Mouse (Mus musculus) embryonic facial prominence, embryonic 11.5 days (tissue): ENCODE results near the gene Tnni3k. TPM values are rescaled to one million over a fixed set of nuclear protein-coding genes. Genes with fewer than 3 reads are reported as not detected.
A peak's percentile ranks its signal among the peaks of the same experiment; 100 is the strongest.

Experiments
- ATAC-seq: fragments of 200-750 bp; cut with Nextera tagmentation; replicated peaks from 2 replicates; pipeline ENCODE4 v1.8.0; 2017; ENCODE audit warnings: low read depth; ENCODE audit not compliant: insufficient number of reproducible peaks, low FRiP score, low TSS enrichment
- DNase-seq: peaks from one replicate; pipeline ENCODE4 v3.0.0-alpha.2; 2015; ENCODE audit warnings: low spot score
- H3K27ac ChIP-seq: fragments of 300-500 bp; sonication (generic); replicated peaks from 2 replicates; pipeline ENCODE4 v1.5.1; 2014; ENCODE audit warnings: mild to moderate bottlenecking, low read depth, low read length, control low read depth
- H3K27me3 ChIP-seq: fragments of 300-500 bp; sonication (generic); 2 replicates; pipeline ENCODE4 v1.6.1; 2014; ENCODE audit warnings: mild to moderate bottlenecking, low read length, moderate library complexity, mixed read lengths; ENCODE audit not compliant: control insufficient read depth, insufficient read depth
- H3K36me3 ChIP-seq: fragments of 300-500 bp; sonication (generic); replicated peaks from 2 replicates; pipeline ENCODE4 v1.6.1; 2014; ENCODE audit warnings: low read depth, mild to moderate bottlenecking, low read length, moderate library complexity, mixed read lengths; ENCODE audit not compliant: control insufficient read depth, insufficient read depth
- H3K4me1 ChIP-seq: fragments of 300-500 bp; sonication (generic); 2 replicates; pipeline ENCODE4 v1.6.1; 2014; ENCODE audit warnings: low read length, mixed read lengths; ENCODE audit not compliant: control insufficient read depth, insufficient read depth
- H3K4me2 ChIP-seq: fragments of 300-500 bp; sonication (generic); 2 replicates; pipeline ENCODE4 v1.6.1; 2014; ENCODE audit warnings: low read depth, mild to moderate bottlenecking, control low read depth, low read length, moderate library complexity
- H3K4me3 ChIP-seq: fragments of 300-500 bp; sonication (generic); 2 replicates; pipeline ENCODE4 v1.5.1; 2014; ENCODE audit warnings: low read depth, low read length, control low read depth
- H3K9ac ChIP-seq: fragments of 300-500 bp; sonication (generic); replicated peaks from 2 replicates; pipeline ENCODE4 v1.6.1; 2014; ENCODE audit warnings: mild to moderate bottlenecking, control low read depth, low read length
- H3K9me3 ChIP-seq: fragments of 300-500 bp; sonication (generic); replicated peaks from 2 replicates; pipeline ENCODE4 v1.6.1; 2016; ENCODE audit warnings: mild to moderate bottlenecking, low read length, inconsistent platforms, mixed read lengths; ENCODE audit not compliant: control insufficient read depth
- WGBS: fragments of 180-500 bp; shearing (Covaris S2); extraction: QIAGEN DNeasy Blood & Tissue Kit; methylation state at CpG from one replicate; pipeline ENCODE4 v1.1.7; 2014; 5-methylcytosine and 5-hydroxymethylcytosine counted together
- polyA plus RNA-seq: library from polyadenylated mRNA; unstranded; fragments of >200 nt; fragmentation: Nextera tagmentation; extraction: Ambion mirVana; gene quantifications from 2 replicates; pipeline ENCODE4 v1.2.1, GENCODE M21; 2014

The Tnni3k gene
- polyA plus RNA-seq, 1 experiment from 2014 or later = not detected

DNA sequence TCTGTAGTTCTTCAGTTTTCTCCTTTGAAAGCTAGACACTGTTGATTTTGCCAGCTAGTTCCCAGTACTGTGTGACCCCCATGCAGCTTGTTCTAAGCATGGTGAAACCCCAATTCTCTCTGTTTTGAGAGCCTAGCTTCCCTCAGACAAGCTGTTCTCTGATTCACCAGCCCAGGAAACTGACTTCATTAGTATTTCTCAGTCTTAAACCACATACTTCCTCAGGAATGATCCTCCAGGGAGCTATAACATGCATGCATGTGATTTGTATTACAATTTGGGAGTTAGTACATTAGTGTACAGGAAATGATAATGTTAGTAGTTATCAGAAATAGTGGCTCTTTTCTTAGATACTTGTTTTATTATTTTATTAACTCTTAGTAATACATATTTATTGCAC lies 1.4 kb upstream of the Tnni3k start:
- DNase-seq (no peak), ATAC-seq (no peak)
- Histone ChIP-seq H3K9me3 (no peaks in the 10 kb centered on the region), H3K4me1 (no peaks in the 10 kb centered on the region), H3K9ac (no peak overlapping the region), H3K4me2 (no peak overlapping the region), H3K36me3 (no peaks in the 10 kb centered on the region), H3K27ac (no peak overlapping the region), H3K27me3 (no peaks in the 10 kb centered on the region), H3K4me3 (no peak overlapping the region)

DNA sequence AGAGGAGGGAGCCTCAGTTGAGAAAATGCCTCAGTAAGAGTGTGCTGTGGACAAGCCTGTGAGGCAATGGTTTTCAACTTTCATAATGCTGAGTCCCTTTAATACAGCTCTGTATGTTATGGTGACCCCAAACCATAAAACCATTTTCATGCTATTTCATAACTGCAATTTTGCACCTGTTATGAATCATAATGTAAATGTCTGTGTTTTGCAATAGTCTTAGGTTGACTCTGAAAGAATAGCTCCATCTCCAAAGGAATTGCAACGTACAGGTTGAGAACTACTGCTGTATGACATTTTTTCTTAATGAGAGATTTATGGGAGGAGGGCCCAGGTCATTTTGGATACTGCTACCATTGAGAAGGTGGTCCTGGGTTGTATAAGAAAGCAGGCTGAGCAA lies 2.0 kb downstream of the Tnni3k start:
- no peak for DNase-seq

DNA sequence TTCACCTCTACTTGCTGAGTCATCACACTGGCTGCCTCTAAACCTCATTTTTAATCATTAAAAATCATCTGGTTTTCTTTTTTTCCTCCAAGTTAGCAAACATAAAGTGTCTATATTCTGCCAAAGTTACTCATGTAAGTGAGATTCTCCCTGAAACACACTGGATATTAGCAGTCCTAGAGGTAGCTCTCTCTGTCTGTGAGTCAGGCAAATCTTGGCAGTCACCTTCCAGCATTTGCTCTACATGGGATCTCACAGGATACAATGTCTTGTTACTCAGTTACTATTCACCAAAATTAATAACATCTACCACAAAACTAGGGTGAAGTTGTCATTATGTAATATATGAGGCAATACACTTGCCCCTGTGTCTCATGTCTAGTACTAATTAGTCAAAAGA lies 3.2 kb downstream of the Tnni3k start:
- DNase-seq (no peak), ATAC-seq (no peak)
- no peak overlapping the region for H3K27ac ChIP-seq
- no peaks in the 10 kb centered on the region for H3K36me3 ChIP-seq
- H3K4me1 ChIP-seq = no peaks in the 10 kb centered on the region
- H3K4me2 ChIP-seq = no peak overlapping the region
- H3K9ac ChIP-seq = no peak overlapping the region
- H3K27me3 ChIP-seq = no peaks in the 10 kb centered on the region
- no peaks in the 10 kb centered on the region for H3K9me3 ChIP-seq
- no peak overlapping the region for H3K4me3 ChIP-seq

More for the DNA sequence above, 2.0 kb downstream of the Tnni3k start:
- Histone ChIP-seq H3K4me3 (no peak overlapping the region), H3K27ac (no peak overlapping the region), H3K4me1 (no peaks in the 10 kb centered on the region), H3K27me3 (no peaks in the 10 kb centered on the region), H3K36me3 (no peaks in the 10 kb centered on the region), H3K9me3 (no peaks in the 10 kb centered on the region), H3K4me2 (no peak overlapping the region), H3K9ac (no peak overlapping the region)
- WGBS = 59% methylated on average over 1 of the region's 1 CpGs
- no peak for ATAC-seq

DNA sequence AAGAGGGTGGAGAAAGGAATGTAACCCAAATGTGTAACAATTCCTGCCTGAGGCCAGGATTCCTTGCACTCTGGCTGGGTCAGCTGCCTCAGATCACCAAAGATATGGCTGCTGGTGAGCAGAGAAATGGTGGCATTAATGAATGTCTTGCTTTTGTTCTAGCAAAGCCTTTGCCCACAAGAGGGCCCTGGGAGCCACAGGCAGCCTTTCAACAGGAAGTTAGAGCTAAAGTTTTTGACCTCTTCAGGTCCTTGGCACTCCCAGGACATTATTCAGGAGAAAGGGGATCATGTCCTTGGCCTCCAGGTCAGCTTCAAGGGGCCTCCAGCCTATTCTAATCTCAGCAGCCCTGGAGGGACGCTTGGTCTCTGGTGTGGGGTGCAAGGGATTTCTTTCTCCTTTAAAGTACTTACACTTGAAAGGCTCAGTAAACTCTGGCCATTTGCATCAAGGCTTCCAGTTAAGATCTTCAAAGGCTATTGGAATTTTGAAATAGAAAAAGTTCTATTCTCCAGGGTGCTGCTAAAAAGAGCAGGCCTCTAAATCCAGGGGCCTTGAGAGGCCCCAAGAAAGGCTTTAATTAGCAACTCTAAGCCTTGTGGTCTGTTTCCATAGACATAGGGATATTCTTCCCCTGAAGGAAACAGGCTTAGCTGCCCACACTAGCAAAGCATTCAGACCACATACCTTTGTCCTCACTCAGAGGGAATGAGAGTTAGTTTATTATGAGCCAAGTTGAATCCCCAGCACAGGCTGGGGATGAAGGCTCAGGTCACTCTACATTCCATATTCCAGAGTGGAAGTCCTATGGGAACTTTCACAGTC lies 16.0 kb downstream of the Tnni3k start:
- Histone ChIP-seq H3K36me3 (no peaks in the 10 kb centered on the region), H3K27me3 (no peaks in the 10 kb centered on the region), H3K27ac (no peak overlapping the region), H3K9ac (no peak overlapping the region), H3K4me2 (no peak overlapping the region), H3K9me3 (no peaks in the 10 kb centered on the region), H3K4me3 (no peak overlapping the region), H3K4me1 (no peaks in the 10 kb centered on the region)
- 16% methylated on average over 1 of the region's 1 CpGs for WGBS
- no peak for ATAC-seq
- DNase-seq = peak; percentile 1

DNA sequence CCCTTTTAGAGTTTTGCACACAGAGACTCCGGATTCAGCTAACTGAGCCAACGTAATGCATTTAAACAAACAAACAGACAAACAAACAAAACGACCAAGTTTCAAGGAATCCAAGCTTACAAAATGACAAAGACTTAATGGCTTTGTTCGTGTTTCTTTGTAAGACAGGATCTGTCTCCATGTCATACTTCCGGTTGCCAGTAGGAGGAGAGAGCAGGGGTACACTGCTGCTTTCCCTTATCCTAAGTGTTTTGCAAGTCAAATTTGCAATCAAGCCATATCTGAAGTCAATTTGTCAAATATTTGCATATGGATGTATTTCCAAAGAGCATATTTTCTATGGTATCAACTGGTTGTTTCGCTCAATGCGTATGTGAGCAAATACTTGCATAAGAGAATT lies 20.9 kb downstream of the Tnni3k start:
- Histone ChIP-seq H3K9me3 (no peaks in the 10 kb centered on the region), H3K36me3 (no peaks in the 10 kb centered on the region), H3K4me1 (no peaks in the 10 kb centered on the region), H3K27ac (no peak overlapping the region), H3K9ac (no peak overlapping the region), H3K4me3 (no peak overlapping the region), H3K4me2 (no peak overlapping the region), H3K27me3 (no peaks in the 10 kb centered on the region)
- no peak for ATAC-seq
- peak; percentile 34 for DNase-seq
- 74% methylated on average over 7 of the region's 7 CpGs for WGBS

DNA sequence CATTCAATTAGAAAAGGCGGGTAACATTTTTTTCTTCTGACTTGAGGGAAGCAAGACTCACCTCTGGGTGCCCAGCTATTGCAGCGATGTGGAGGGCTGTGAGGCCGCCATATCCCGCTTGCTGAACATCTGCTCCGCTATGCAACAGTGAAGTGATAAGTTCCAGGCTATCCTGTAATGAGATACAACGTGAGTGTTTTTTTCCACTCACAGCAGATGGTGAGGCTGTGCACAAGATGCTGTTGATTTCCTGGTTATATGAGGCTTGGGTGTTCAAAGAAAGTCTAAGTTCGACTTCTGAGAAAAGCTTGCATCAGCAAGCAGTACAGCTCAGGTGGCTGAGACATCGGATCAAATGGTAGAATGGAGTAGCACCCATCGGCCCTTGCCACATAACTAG lies 25.0 kb downstream of the Tnni3k start:
- H3K4me3 ChIP-seq = no peak overlapping the region
- no peak overlapping the region for H3K4me2 ChIP-seq
- DNase-seq (no peak), ATAC-seq (no peak)
- no peaks in the 10 kb centered on the region for H3K36me3 ChIP-seq
- no peak overlapping the region for H3K27ac ChIP-seq
- WGBS = 88% methylated on average over 9 of the region's 9 CpGs
- no peaks in the 10 kb centered on the region for H3K9me3 ChIP-seq
- H3K4me1 ChIP-seq = no peaks in the 10 kb centered on the region
- no peaks in the 10 kb centered on the region for H3K27me3 ChIP-seq
- no peak overlapping the region for H3K9ac ChIP-seq

DNA sequence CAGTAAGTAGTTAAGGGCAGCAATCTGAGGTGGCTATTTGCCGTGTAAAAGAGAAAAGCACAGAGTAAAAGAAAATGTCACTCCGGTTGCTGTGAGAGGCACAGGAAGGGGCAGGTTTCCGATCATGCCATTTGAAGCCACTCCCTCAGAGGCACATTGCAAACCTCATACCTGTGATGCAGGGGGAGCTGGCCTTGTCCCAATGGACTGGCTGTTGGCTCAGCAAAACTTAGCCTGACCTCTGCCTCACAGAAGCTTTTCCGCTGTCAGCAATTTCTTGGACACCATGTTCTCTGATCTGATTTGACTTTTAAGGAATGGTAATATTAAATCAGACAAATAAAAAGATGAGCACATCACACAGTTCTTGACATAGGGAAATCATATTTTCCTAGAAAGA lies 52.4 kb downstream of the Tnni3k start:
- no peak overlapping the region for H3K9ac ChIP-seq
- no peak overlapping the region for H3K4me3 ChIP-seq
- H3K36me3 ChIP-seq = no peaks in the 10 kb centered on the region
- DNase-seq (no peak), ATAC-seq (no peak)
- WGBS = 68% methylated on average over 4 of the region's 4 CpGs
- no peaks in the 10 kb centered on the region for H3K9me3 ChIP-seq
- H3K4me2 ChIP-seq = no peak overlapping the region
- H3K27ac ChIP-seq = no peak overlapping the region
- H3K4me1 ChIP-seq = no peaks in the 10 kb centered on the region
- no peaks in the 10 kb centered on the region for H3K27me3 ChIP-seq

DNA sequence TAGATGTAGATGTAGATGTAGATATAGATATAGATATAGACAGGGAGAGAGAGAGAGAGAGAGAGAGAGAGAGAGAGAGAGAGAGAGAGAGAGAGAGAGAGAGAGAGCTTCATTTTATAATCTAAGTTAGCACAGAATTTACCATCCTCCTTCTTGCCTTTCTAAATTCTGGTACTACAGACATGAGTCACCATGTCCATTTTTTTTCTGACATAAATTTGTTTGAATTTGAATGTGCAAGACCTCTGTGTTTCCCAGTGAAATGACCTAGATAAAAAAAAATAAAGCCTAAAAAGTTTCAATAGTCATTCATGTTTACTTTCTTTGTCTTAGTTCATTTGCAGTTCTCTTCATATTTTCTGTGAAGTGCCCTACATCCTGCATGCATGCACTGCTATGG lies 54.2 kb downstream of the Tnni3k start:
- H3K27ac ChIP-seq = no peak overlapping the region
- H3K9me3 ChIP-seq = no peaks in the 10 kb centered on the region
- H3K27me3 ChIP-seq = no peaks in the 10 kb centered on the region
- ATAC-seq (no peak), DNase-seq (no peak)
- no peak overlapping the region for H3K4me3 ChIP-seq
- no peak overlapping the region for H3K4me2 ChIP-seq
- H3K4me1 ChIP-seq = no peaks in the 10 kb centered on the region
- no peak overlapping the region for H3K9ac ChIP-seq
- H3K36me3 ChIP-seq = no peaks in the 10 kb centered on the region
